Comparison of ENCODE assay signal across 8 mouse cellular contexts in genomic region chr17:56132661-56133060, GRCm38 (mm10). TPM values are rescaled to one million over a fixed set of nuclear protein-coding genes. Genes with fewer than 3 reads are reported as not detected.
DNase-seq lines count a peak whose midpoint lies in the region; ATAC-seq and TF ChIP-seq lines count a peak whose summit lies in the region.

No protein-coding gene starts in this region.

- no peak overlapping the region for H3K9ac ChIP-seq in liver, postnatal 0 days (replicated peaks)
- no peak overlapping the region for H3K9ac ChIP-seq in neural tube, embryonic 13.5 days

- no peaks in the 10 kb centered on the region; the same call in 1 of the 2 replicates for H3K9me3 ChIP-seq in liver, postnatal 0 days (ENCODE audit: low read length)
- no peaks in the 10 kb centered on the region for H3K9me3 ChIP-seq in neural tube, embryonic 13.5 days

- no peaks in the 10 kb centered on the region for H3K27me3 ChIP-seq in liver, postnatal 0 days (ENCODE audit: insufficient read depth, low read length)
- H3K27me3 ChIP-seq in neural tube, embryonic 13.5 days, result no peaks in the 10 kb centered on the region; the same call in 1 of the 2 replicates

- H3K4me3 ChIP-seq in liver, postnatal 0 days (ENCODE audit: low read depth, low read length), result no peak overlapping the region
- no peak overlapping the region for H3K4me3 ChIP-seq in neural tube, embryonic 13.5 days

- ATAC-seq in liver, postnatal 0 days, result no peak
- peak; percentile 10; the same call in 1 of the 2 replicates for ATAC-seq in neural tube, embryonic 13.5 days (ENCODE audit: low read depth)

- peak; percentile 66 for DNase-seq in left cerebral cortex, postnatal 4 days
- no peak for DNase-seq in left cerebral cortex, adult 8-10 months (ENCODE audit: low spot score in 2 of 2)
- peak; percentile 74 for DNase-seq in T-cell, adult 2 months (ENCODE audit: low spot score)
- DNase-seq in embryo, embryonic 10 days (ENCODE audit: low spot score), result peak; percentile 67
- peak; percentile 88 for DNase-seq in induced T-regulatory cell, adult 2 months (ENCODE audit: low read depth)
- DNase-seq in liver, postnatal 0 days, result peak; percentile 77
- no peak for DNase-seq in frontal cortex, postnatal 25 days (ENCODE audit: low spot score in 2 of 2)

- intact Hi-C loops in left cerebral cortex, postnatal 4 days (cut with DNase I), result no loop called here

- H3K36me3 ChIP-seq in liver, postnatal 0 days (replicated peaks; ENCODE audit: insufficient read depth, low read length), result peaks cover 19% of the 10 kb centered on the region
- H3K36me3 ChIP-seq in neural tube, embryonic 13.5 days, result peaks cover 41% of the 10 kb centered on the region

- H3K4me1 ChIP-seq in liver, postnatal 0 days (ENCODE audit: insufficient read depth), result peaks cover 26% of the 10 kb centered on the region
- peaks cover 37% of the 10 kb centered on the region for H3K4me1 ChIP-seq in neural tube, embryonic 13.5 days (replicated peaks)

- no peak for TF ChIP-seq EP300 in liver, postnatal 0 days (IDR thresholded peaks at IDR 0.05; ENCODE audit: low read depth)

- 4% methylated on average over 14 of the region's 14 CpGs for WGBS in liver, postnatal 0 days (ENCODE audit: insufficient replicate concordance)
- 5% methylated on average over 14 of the region's 14 CpGs for WGBS in neural tube, embryonic 13.5 days

- TF ChIP-seq CTCF in liver, postnatal 0 days (IDR thresholded peaks at IDR 0.05; ENCODE audit: low read depth), result peak; percentile 92

- H3K4me2 ChIP-seq in liver, postnatal 0 days (ENCODE audit: low read depth, low read length), result peak overlapping the region; percentile 42
- H3K4me2 ChIP-seq in neural tube, embryonic 13.5 days, result no peak overlapping the region

- peak overlapping the region; percentile 89; the same call in 1 of the 2 replicates for H3K27ac ChIP-seq in liver, postnatal 0 days (ENCODE audit: low read depth)
- no peak overlapping the region for H3K27ac ChIP-seq in neural tube, embryonic 13.5 days (replicated peaks)

RNA-seq across cellular contexts. Expression of gene Sema6b, which starts 7.5 kb away (rescaled TPM):
- 10 to 100 TPM; 91.1 to 95.7 TPM for total RNA-seq in left cerebral cortex, postnatal 4 days (2021)
- 100 to 1,000 TPM; 116 to 130 (median 121) TPM for total RNA-seq in left cerebral cortex, adult 8-10 months (2022)
- polyA plus RNA-seq in liver, postnatal 0 days (2015; fragmentation: Nextera tagmentation; extraction: Ambion mirVana), result 0.56 and 0.62 TPM in 2 replicates
- 10.9 and 11.1 TPM in 2 replicates for polyA plus RNA-seq in neural tube, embryonic 13.5 days (2015; fragmentation: Nextera tagmentation; extraction: Ambion mirVana)

RNA-seq across cellular contexts. Expression of gene Lrg1, which starts 10.9 kb away (rescaled TPM):
- not detected for total RNA-seq in left cerebral cortex, postnatal 4 days (2021)
- 1 to 10 TPM; 1.5 to 3.4 (median 2.0) TPM for total RNA-seq in left cerebral cortex, adult 8-10 months (2022)
- polyA plus RNA-seq in liver, postnatal 0 days (2015; fragmentation: Nextera tagmentation; extraction: Ambion mirVana), result 256 and 269 TPM in 2 replicates
- 0.22 TPM in 1 of 2 replicates, not detected in the other for polyA plus RNA-seq in neural tube, embryonic 13.5 days (2015; fragmentation: Nextera tagmentation; extraction: Ambion mirVana)

RNA-seq across cellular contexts. Expression of gene Plin5, which starts 15.3 kb away (rescaled TPM):
- 1 to 10 TPM; 1.2 to 1.9 TPM for total RNA-seq in left cerebral cortex, postnatal 4 days (2021)
- under 1 TPM; 0.81 to 0.96 (median 0.93) TPM for total RNA-seq in left cerebral cortex, adult 8-10 months (2022)
- polyA plus RNA-seq in liver, postnatal 0 days (2015; fragmentation: Nextera tagmentation; extraction: Ambion mirVana), result 57.3 and 58.4 TPM in 2 replicates
- polyA plus RNA-seq in neural tube, embryonic 13.5 days (2015; fragmentation: Nextera tagmentation; extraction: Ambion mirVana), result 0.83 and 0.93 TPM in 2 replicates

RNA-seq across cellular contexts. Expression of gene Plin4, which starts 23.1 kb away (rescaled TPM):
- total RNA-seq in left cerebral cortex, postnatal 4 days (2021), result under 1 TPM; 0.20 to 0.24 TPM
- total RNA-seq in left cerebral cortex, adult 8-10 months (2022), result 10 to 100 TPM in 1 of 4 experiments, 1 to 10 TPM in 3; 4.7 to 14.9 (median 7.5) TPM
- polyA plus RNA-seq in liver, postnatal 0 days (2015; fragmentation: Nextera tagmentation; extraction: Ambion mirVana), result 0.12 and 0.24 TPM in 2 replicates
- polyA plus RNA-seq in neural tube, embryonic 13.5 days (2015; fragmentation: Nextera tagmentation; extraction: Ambion mirVana), result 0.03 and 0.11 TPM in 2 replicates

RNA-seq across cellular contexts. Expression of gene Tnfaip8l1, which starts 29.6 kb away (rescaled TPM):
- total RNA-seq in left cerebral cortex, postnatal 4 days (2021), result 10 to 100 TPM; 11.1 TPM
- total RNA-seq in left cerebral cortex, adult 8-10 months (2022), result 1 to 10 TPM; 6.1 to 8.9 (median 7.1) TPM
- 2.8 and 3.3 TPM in 2 replicates for polyA plus RNA-seq in liver, postnatal 0 days (2015; fragmentation: Nextera tagmentation; extraction: Ambion mirVana)
- 8.5 and 9.1 TPM in 2 replicates for polyA plus RNA-seq in neural tube, embryonic 13.5 days (2015; fragmentation: Nextera tagmentation; extraction: Ambion mirVana)

Comparison
In these comparisons a context has a peak if more than half of its experiments do, and no peak if none do; other contexts are left out.
1. DNase-seq: peak in left cerebral cortex, postnatal 4 days (single experiment), T-cell, adult 2 months (single experiment), embryo, embryonic 10 days (single experiment), induced T-regulatory cell, adult 2 months (single experiment) and liver, postnatal 0 days (single experiment); none in left cerebral cortex, adult 8-10 months (0 of 2) and frontal cortex, postnatal 25 days (0 of 2).